Mouse (Mus musculus) mature B cell (primary cell): ENCODE results near the gene Cbx4.

Source experiments
- in situ Hi-C: fragments of 300-500 bp; cut with MboI; formaldehyde crosslinking; loops from 2 replicates; pipeline ENCODE4 v1.14.3; 2019

Gene Cbx4

GRCm38 (mm10) chr11:119042466-119043272 is 43.4 kb downstream of the Cbx4 start:
- in situ Hi-C loops = no loop called here

GRCm38 (mm10) chr11:119041750-119042465 is 44.1 kb downstream of the Cbx4 start:
- in situ Hi-C loops = no loop called here

DNA sequence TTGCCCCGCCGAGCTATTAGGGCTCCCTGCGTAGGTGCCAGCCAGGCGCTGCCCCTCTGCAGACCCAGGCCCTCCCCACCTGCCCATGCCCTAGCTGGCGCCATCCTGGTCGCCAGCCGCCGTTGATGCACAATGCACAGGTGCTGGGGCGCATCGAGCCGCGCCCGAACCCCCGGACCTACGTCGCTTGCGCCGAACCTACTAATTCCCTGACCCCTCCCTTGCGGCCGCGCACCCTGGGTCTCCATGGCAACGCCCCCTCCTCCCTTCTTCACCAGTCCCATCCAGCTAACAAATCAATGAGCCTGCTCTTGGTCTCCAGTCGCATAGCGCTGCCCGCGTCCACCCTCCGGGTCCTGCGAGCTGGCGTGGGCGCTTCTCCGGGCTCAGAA is 44.7 kb downstream of the Cbx4 start:
- in situ Hi-C loops = no loop called here

GRCm38 (mm10) chr11:119040600-119041324 is 45.3 kb downstream of the Cbx4 start, which contains the start of gene Cbx8:
Cbx8 (minus strand) TSS chr11:119040969.
- in situ Hi-C loops = no loop called here

DNA sequence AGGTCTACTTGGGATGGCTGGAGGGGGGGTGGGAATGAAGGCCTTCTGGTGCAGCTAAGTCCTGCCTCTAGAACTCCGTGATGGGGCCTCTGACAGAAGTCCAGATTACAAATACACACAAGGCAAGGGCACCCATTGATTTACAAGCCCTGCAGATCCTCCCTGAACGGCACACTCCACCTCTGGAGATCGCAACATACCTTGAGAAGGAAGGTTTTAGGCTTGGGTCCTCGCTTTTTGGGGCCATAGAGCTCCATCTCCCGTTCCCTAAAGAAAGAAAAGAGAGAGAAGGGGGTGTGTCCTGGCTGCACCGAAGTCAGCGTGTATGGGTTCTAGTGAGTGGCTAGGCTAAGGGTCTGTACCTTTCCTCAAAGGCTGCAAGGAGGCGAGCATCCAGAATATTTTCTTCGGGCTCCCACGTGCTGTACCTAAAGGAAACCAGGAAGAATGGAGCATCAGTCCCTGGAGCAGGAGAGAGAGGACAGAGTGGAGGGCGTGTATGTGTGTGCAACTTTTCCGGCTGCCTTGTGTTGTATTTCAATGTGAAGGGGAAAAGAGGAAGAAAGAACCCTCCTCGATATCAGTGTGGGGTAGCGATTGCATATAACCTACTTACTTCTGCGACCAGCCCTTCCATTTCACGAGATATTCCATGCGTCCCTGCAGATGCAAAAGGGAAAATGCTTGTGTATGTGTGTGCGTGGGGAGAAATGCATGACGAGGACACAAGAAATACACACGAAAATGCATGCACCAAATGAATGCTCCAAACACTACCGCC is 46.1 kb downstream of the Cbx4 start:
- in situ Hi-C loops = no loop called here

GRCm38 (mm10) chr11:119038744-119039484 is 47.1 kb downstream of the Cbx4 start:
- in situ Hi-C loops = no loop called here

DNA sequence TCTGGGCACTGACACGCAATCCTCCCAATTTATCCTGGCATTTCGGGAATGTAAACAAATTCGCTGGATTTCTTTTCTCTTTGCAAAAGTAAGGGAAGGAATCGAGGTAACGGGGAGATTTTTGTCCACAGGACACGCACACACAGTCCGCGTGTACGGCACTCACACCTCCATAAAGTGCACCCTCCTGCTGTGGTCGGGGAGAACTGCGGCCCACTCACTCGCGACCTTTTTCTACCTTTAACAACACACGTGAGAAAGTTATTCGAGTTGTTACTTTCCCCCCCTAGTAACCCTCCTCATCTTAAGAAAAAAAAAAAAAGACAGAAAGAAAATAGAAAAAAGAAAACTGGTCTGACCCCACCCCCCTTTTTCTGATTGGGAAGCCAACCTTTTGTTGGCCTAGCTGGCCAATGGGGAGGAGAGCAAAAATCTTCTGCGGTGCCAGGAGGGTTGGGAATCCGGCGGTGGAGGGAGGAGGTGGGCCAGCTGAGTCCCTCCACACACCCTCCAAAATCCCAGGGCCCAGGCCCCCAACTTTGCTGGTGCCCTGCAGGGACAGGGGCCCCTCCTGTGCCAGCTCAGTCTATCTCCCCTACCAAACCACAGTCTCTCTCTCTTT is 48.1 kb downstream of the Cbx4 start:
- in situ Hi-C loops = no loop called here

DNA sequence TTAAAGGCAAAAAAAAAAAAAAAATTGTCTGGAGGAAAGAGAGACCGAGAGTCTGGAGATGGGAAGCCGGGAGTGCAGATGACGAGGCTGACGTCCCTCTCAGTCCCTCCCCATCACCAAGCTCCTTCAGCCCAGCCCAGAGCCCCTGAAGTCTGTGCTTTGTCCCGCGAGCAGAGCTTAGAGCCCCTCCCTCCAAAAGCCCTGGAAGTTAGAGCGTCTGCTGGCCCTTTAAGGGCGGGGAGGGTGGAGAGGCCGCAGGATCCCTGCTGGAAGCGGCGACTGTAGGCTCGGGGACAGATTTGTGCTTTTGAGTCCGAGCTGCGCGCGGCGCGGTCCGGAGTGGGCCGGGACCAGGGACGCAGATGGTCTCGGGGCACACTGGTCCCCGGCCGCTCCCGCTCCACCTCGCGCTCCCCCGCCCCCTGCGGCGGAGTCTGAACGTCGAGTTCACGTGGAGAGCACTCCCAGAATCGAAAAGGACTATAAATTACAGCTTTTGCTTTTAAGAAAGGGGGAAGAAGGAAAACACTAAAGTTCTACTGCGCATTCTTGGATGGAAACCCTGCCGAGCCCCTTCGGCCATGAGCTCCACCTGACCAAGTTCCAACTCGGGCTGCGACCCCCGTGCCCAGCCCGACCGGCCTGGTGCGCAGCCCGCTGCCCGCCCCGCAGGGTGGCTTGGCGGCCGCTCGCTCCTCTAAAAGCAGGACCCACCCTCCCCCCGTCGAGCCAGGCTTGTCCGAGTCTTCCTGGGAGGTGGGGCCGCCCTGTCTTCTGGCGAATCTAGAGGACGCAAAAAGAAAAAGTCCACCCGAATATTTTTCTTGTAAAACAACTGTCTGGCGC is 48.9 kb downstream of the Cbx4 start:
- in situ Hi-C loops = no loop called here

DNA sequence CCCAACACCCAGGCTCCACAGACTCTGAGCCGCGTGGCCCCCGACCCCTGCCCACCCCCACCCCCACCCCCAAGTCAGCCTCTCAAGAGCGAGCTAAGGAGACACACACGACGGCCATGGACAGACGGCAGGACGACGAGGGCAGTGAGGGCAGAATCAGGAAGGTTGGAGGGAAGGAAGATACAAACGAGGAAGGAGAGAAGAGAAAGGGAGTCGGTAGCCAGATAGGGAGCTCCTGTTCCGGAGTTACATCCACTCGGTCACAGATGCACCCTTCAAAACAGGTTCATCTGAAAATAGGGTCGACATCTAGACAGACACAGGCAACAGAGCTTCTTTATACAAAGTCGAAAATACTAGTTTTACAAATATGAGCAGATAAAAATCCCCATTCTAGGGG is 49.6 kb downstream of the Cbx4 start:
- in situ Hi-C loops = no loop called here

DNA sequence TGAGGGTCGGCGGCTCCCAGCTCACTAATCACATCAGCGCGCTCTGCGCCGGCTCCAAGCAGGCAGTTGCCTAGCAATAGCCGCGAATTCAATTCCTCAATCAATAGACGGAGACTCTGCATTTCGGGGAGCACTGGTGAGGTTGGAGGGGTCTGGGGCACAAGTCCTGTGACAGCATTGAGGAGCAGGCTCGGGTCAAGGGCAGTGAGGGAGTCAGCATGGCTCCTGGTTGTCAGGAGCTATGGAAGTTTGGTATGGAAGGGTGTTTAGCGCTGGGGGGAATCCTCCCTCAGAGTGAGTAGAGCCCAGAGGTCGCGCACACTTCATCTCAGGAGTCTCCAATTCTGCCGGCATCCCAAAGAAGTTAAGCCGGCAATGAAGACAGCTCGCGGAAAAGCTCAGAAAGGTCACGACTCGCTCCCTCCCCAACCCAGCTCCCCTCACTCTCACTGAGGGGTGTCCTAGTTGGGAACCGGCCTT is 50.3 kb downstream of the Cbx4 start:
- in situ Hi-C loops = no loop called here

- in situ Hi-C loops = no loop called here
Observed at GRCm38 (mm10) chr11:119035094-119035685, 50.8 kb downstream of the Cbx4 start.

DNA sequence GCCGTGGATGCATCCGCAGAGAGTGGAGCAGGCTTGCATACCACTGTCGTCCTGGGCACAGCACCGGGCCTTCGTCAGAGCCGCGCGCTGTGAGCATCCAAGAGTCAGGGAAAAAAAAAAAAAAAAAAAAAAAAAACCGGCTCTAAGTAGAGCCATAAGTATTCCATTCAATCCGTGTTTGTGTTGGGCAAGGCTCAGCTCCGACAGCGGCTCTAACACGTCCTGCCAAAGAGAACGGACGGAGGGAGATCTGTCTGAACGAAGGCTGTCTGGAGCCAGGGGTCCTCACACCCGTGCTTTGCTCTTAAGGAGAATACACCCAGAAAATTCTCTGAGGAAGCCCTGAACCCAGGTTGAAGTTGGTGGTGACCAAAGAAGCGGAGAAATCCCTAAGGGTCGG is 51.4 kb downstream of the Cbx4 start:
- in situ Hi-C loops = no loop called here

- in situ Hi-C loops = no loop called here
Observed at GRCm38 (mm10) chr11:119033874-119034558, 52.0 kb downstream of the Cbx4 start.
